Mouse (Mus musculus): Measurements from ENCODE around the gene Tceal1.

Tceal1 gene

DNA sequence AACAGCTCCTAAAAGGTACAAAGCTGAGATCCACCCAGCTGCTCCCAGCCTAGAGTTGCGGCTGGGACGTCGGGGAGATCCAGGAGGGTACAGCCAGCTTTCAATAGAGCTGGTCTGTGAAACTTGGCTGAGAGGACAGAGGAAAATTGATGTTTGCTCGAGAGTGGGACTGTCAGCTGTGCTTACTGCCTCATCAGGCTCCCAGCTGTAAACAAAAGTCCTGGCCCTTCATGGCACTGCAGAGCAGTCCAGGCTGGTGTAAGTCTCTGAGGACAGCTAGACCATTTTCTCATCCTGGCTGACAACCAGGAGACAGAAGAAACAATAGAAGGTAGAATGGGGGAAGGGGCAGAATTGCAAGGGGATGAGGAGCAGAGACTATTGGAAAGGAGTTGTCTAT, 41.5 kb downstream of the Tceal1 start:
- DNase-seq (ENCODE audit: low spot score in 2 of 2): no peak

DNA sequence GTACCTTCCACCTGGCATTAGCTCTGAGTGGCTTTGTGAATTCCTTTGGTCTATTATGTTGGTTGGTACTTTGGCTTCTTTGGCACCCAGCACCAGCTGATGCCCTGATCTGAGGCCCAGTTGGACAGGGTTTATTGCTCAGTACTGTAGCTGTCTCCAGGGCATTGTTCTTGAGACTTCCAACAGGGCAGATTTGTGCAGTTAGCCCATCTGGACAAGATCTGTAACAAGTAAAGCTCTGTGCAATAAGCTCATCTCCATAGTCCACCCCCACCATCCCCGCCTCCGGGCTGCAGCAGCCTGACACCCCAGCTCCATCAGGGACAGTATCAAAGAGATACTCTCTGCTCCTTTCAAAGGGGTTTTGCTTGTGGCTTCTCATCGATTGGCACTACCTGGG, 47.7 kb downstream of the Tceal1 start:
- DNase-seq (ENCODE audit: low spot score in 2 of 2): peak in 1 of 2 experiments; percentile 24

Data from right cerebral cortex, postnatal 36 days (tissue).